12 mouse cellular contexts compared by ENCODE assay signal in the genomic region with DNA sequence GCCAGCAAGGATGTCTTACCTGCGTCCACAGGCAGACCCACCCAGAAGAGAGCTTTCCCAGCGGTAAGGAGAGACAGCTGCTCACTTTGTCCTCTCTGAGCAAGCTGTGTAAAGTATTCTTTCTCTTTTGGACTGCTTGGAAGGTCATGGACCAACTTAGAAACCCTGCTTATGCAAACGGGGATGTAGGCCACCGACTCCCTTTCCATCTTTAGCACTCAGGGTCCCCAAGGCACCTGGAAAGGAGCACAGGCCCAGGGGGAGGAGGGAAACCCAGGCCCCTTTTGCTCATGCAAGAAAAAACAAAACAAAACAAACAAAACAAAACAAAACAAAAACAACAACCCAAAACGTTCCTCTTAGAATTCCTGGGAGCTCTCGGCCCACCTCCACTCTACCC. TPM values are rescaled to one million over a fixed set of nuclear protein-coding genes. Genes with fewer than 3 reads are reported as not detected.
DNase-seq lines count a peak whose midpoint lies in the region; ATAC-seq lines count a peak whose summit lies in the region.
"Had no signal": no experiment of that assay in that cellular context is flagged by ENCODE, and none has a peak within 500 bp of the region (broad histone marks: within the 10 kb centered on the region; RNA-seq: fewer than 3 reads in every experiment).

A gene (minus strand): TSS at position 101 of the 400 bp plus-strand sequence.

- WGBS in heart, embryonic 16.5 days: 32% methylated on average over 6 of the region's 6 CpGs
- WGBS in embryonic facial prominence, embryonic 15.5 days: 22% methylated on average over 6 of the region's 6 CpGs
- 32% methylated on average over 6 of the region's 6 CpGs for WGBS in intestine, embryonic 16.5 days
- WGBS in neural tube, embryonic 14.5 days: 12% methylated on average over 6 of the region's 6 CpGs

- no peak for DNase-seq in heart, postnatal 25 days (ENCODE audit: low spot score)
- no peak for DNase-seq in adrenal gland, postnatal 36 days
- no peak for DNase-seq in layer of hippocampus, adult 9-11 months
- DNase-seq in gastrocnemius, postnatal 25 days: no peak
- DNase-seq: adrenal gland, postnatal 10 days; right cerebral cortex, postnatal 4 days had no signal

- peaks cover 59% of the 10 kb centered on the region for H3K27me3 ChIP-seq in heart, embryonic 16.5 days (ENCODE audit: control insufficient read depth, insufficient read depth, low read length)
- peaks cover 84% of the 10 kb centered on the region for H3K27me3 ChIP-seq in embryonic facial prominence, embryonic 15.5 days
- peaks cover 56% of the 10 kb centered on the region for H3K27me3 ChIP-seq in intestine, embryonic 16.5 days (replicated peaks; ENCODE audit: control insufficient read depth, insufficient read depth, low read length)
- H3K27me3 ChIP-seq in neural tube, embryonic 14.5 days (ENCODE audit: control insufficient read depth, insufficient read depth, low read length): peaks cover 45% of the 10 kb centered on the region

- intact Hi-C loops in heart, postnatal 25 days (cut with DNase I): no loop called here

- peak within 1 kb of the TSS; percentile 27 for H3K4me3 ChIP-seq in heart, embryonic 16.5 days (ENCODE audit: low read length)
- peak within 1 kb of the TSS; percentile 25 for H3K4me3 ChIP-seq in embryonic facial prominence, embryonic 15.5 days (replicated peaks)
- peak within 1 kb of the TSS; percentile 24 for H3K4me3 ChIP-seq in intestine, embryonic 16.5 days (ENCODE audit: low read length)
- peak within 1 kb of the TSS; percentile 20 for H3K4me3 ChIP-seq in neural tube, embryonic 14.5 days (ENCODE audit: low read depth, low read length)

- H3K27ac ChIP-seq in heart, embryonic 16.5 days (ENCODE audit: low read length): no peak within 1 kb of the TSS
- H3K27ac ChIP-seq in embryonic facial prominence, embryonic 15.5 days (replicated peaks): no peak within 1 kb of the TSS
- no peak within 1 kb of the TSS for H3K27ac ChIP-seq in intestine, embryonic 16.5 days (ENCODE audit: low read length)
- H3K27ac ChIP-seq in neural tube, embryonic 14.5 days (ENCODE audit: low read depth, low read length): no peak within 1 kb of the TSS
- H3K27ac ChIP-seq: macrophage had no signal

- no peak within 1 kb of the TSS for H3K9ac ChIP-seq in heart, embryonic 16.5 days (ENCODE audit: low read length)
- H3K9ac ChIP-seq in embryonic facial prominence, embryonic 15.5 days: no peak within 1 kb of the TSS
- no peak within 1 kb of the TSS for H3K9ac ChIP-seq in intestine, embryonic 16.5 days (ENCODE audit: low read depth, low read length)
- H3K9ac ChIP-seq in neural tube, embryonic 14.5 days (replicated peaks; ENCODE audit: low read depth, low read length): peak within 1 kb of the TSS; percentile 37

- no peaks in the 10 kb centered on the region for H3K36me3 ChIP-seq in heart, embryonic 16.5 days (ENCODE audit: control insufficient read depth, insufficient read depth)
- no peaks in the 10 kb centered on the region for H3K36me3 ChIP-seq in embryonic facial prominence, embryonic 15.5 days
- H3K36me3 ChIP-seq in intestine, embryonic 16.5 days (ENCODE audit: control insufficient read depth, insufficient read depth, low read length): no peaks in the 10 kb centered on the region
- H3K36me3 ChIP-seq in neural tube, embryonic 14.5 days (ENCODE audit: control insufficient read depth, insufficient read depth, low read length): no peaks in the 10 kb centered on the region

- ATAC-seq in heart, embryonic 16.5 days (replicated peaks; ENCODE audit: extremely low read depth, insufficient read depth, low FRiP score): no peak
- ATAC-seq in embryonic facial prominence, embryonic 15.5 days (ENCODE audit: insufficient number of reproducible peaks, low FRiP score, low TSS enrichment, low read depth): no peak
- no peak for ATAC-seq in intestine, embryonic 16.5 days
- no peak for ATAC-seq in neural tube, embryonic 14.5 days (ENCODE audit: low read depth)

- H3K4me1 ChIP-seq in heart, embryonic 16.5 days (ENCODE audit: control insufficient read depth, insufficient read depth, low read length): peaks cover 15% of the 10 kb centered on the region
- H3K4me1 ChIP-seq in embryonic facial prominence, embryonic 15.5 days: peaks cover 25% of the 10 kb centered on the region
- peaks cover 9% of the 10 kb centered on the region; the same call in 1 of the 2 replicates for H3K4me1 ChIP-seq in intestine, embryonic 16.5 days (ENCODE audit: control insufficient read depth, insufficient read depth, low read length)
- peaks cover 22% of the 10 kb centered on the region for H3K4me1 ChIP-seq in neural tube, embryonic 14.5 days (ENCODE audit: control insufficient read depth, insufficient read depth, low read length)

- H3K9me3 ChIP-seq in heart, embryonic 16.5 days (replicated peaks; ENCODE audit: control insufficient read depth, low read length): no peaks in the 10 kb centered on the region
- no peaks in the 10 kb centered on the region for H3K9me3 ChIP-seq in embryonic facial prominence, embryonic 15.5 days (replicated peaks)
- no peaks in the 10 kb centered on the region for H3K9me3 ChIP-seq in intestine, embryonic 16.5 days (ENCODE audit: control insufficient read depth, low read length)
- no peaks in the 10 kb centered on the region for H3K9me3 ChIP-seq in neural tube, embryonic 14.5 days (ENCODE audit: control insufficient read depth, low read length)

- peak within 1 kb of the TSS; percentile 34 for H3K4me2 ChIP-seq in heart, embryonic 16.5 days (ENCODE audit: low read depth, low read length)
- peak within 1 kb of the TSS; percentile 44 for H3K4me2 ChIP-seq in embryonic facial prominence, embryonic 15.5 days (replicated peaks)
- H3K4me2 ChIP-seq in intestine, embryonic 16.5 days (ENCODE audit: low read depth, low read length): peak within 1 kb of the TSS; percentile 46
- peak within 1 kb of the TSS; percentile 49 for H3K4me2 ChIP-seq in neural tube, embryonic 14.5 days (ENCODE audit: low read depth, low read length)

RNA-seq across cellular contexts. Expression of the gene that starts here (rescaled TPM):
- polyA plus RNA-seq in heart, embryonic 16.5 days (2015; fragmentation: Nextera tagmentation; extraction: Ambion mirVana): not detected in 2 replicates
- not detected for total RNA-seq in heart, postnatal 25 days (2021)
- not detected in 2 replicates for polyA plus RNA-seq in embryonic facial prominence, embryonic 15.5 days (2015; fragmentation: Nextera tagmentation; extraction: Ambion mirVana)
- polyA plus RNA-seq in intestine, embryonic 16.5 days (2015; fragmentation: Nextera tagmentation; extraction: Ambion mirVana): not detected in 2 replicates
- polyA plus RNA-seq in neural tube, embryonic 14.5 days (2014; fragmentation: Nextera tagmentation; extraction: Ambion mirVana): 0.36 and 0.68 TPM in 2 replicates
- total RNA-seq in adrenal gland, postnatal 36 days (2021): not detected
- total RNA-seq in gastrocnemius, postnatal 25 days (2021): not detected
- total RNA-seq: adrenal gland, postnatal 10 days; gastrocnemius, postnatal 4 days had no signal
- polyA plus RNA-seq: macrophage had no signal
